Mouse (Mus musculus) ES-E14 (cell line): ENCODE data around the gene Dtnbp1. TPM values are rescaled to one million over a fixed set of nuclear protein-coding genes. Genes with fewer than 3 reads are reported as not detected.

Source experiments
- DNase-seq: peaks from one replicate; pipeline ENCODE4 v3.0.0-alpha.2; 2013; ENCODE audit warnings: low read depth, low spot score
- H3K27ac ChIP-seq: 2 replicates; pipeline ENCODE4 v1.5.1; 2012; ENCODE audit warnings: low read depth, mild to moderate bottlenecking, low read length, moderate library complexity, mixed read lengths; ENCODE audit not compliant: poor library complexity, insufficient read depth, severe bottlenecking
- H3K36me3 ChIP-seq: 2 replicates; pipeline ENCODE4 v1.6.1; 2012; ENCODE audit warnings: mild to moderate bottlenecking, low read length, moderate library complexity, mixed read lengths; ENCODE audit not compliant: control insufficient read depth, poor library complexity, insufficient read depth, severe bottlenecking
- H3K4me1 ChIP-seq, 2 experiments: fragments of 150-350 bp in 1 of 2; sonication (generic) in 1 of 2; 2 replicates each; pipeline ENCODE4 v1.6.1; 2012; ENCODE audit warnings: low read length in 2 of 2, mild to moderate bottlenecking in 1 of 2, mixed read lengths in 1 of 2; ENCODE audit not compliant: control insufficient read depth in 2 of 2, insufficient read depth in 2 of 2, poor library complexity in 1 of 2
- H3K4me3 ChIP-seq, 2 experiments: fragments of 150-350 bp in 1 of 2; sonication (generic) in 1 of 2; 2 replicates each; pipeline ENCODE4 v1.5.1; 2012; ENCODE audit warnings: low read length in 2 of 2, low read depth in 1 of 2, mild to moderate bottlenecking in 1 of 2, mixed read lengths in 1 of 2; ENCODE audit not compliant: insufficient read depth in 1 of 2, poor library complexity in 1 of 2, severe bottlenecking in 1 of 2
- H3K9ac ChIP-seq: 2 replicates; pipeline ENCODE4 v1.6.1; 2012; ENCODE audit warnings: low read depth, mild to moderate bottlenecking, low read length, mixed read lengths; ENCODE audit not compliant: poor library complexity, insufficient read depth, severe bottlenecking
- H3K9me3 ChIP-seq: fragments of 150-350 bp; sonication (generic); 2 replicates; pipeline ENCODE4 v1.6.1; 2012; ENCODE audit warnings: low read depth, mild to moderate bottlenecking, low read length; ENCODE audit not compliant: control insufficient read depth, insufficient read depth
- CHD2 ChIP-seq: IDR thresholded peaks from 2 replicates; pipeline ENCODE4 v1.6.1; 2014; ENCODE audit warnings: mild to moderate bottlenecking, low read depth, low read length, inconsistent platforms
- HCFC1 ChIP-seq: IDR thresholded peaks from 2 replicates; pipeline ENCODE4 v1.6.1; 2012; ENCODE audit warnings: low read length, inconsistent platforms, borderline replicate concordance; ENCODE audit not compliant: insufficient read depth
- MAFK ChIP-seq: IDR thresholded peaks from 2 replicates; pipeline ENCODE4 v1.6.1; 2014; ENCODE audit warnings: mild to moderate bottlenecking, low read depth, low read length, inconsistent platforms; ENCODE audit not compliant: insufficient read depth
- ZC3H11A ChIP-seq: IDR thresholded peaks from 2 replicates; pipeline ENCODE4 v1.6.1; 2012; ENCODE audit warnings: low read depth, mild to moderate bottlenecking, inconsistent platforms, low read length, borderline replicate concordance
- ZNF384 ChIP-seq: IDR thresholded peaks from 2 replicates; pipeline ENCODE4 v1.6.1; 2012; ENCODE audit warnings: low read depth, low read length, inconsistent platforms
- in situ Hi-C, 2 experiments: fragments of 600-800 bp; cut with MboI; formaldehyde crosslinking; loops; one replicate each; pipeline ENCODE4 v1.15.1; 2025; ENCODE audit warnings: low sequenced_read_pairs in 2 of 2, inconsistent platforms in 1 of 2; ENCODE audit not compliant: unreplicated experiment in 2 of 2
- total RNA-seq: library from RNA; depleted of rRNA; stranded (reverse); fragments of 300-350 nt; gene quantifications from 2 replicates; pipeline ENCODE4 v1.2.3, GENCODE M21; 2012

Gene Dtnbp1
- total RNA-seq, 1 experiment: 15.8 TPM

- DNase-seq: no peak
These were observed 2.7 kb downstream of the Dtnbp1 start for GRCm38 (mm10) chr13:44999211-44999610.

GRCm38 (mm10) chr13:44996339-44996738 is 5.6 kb downstream of the Dtnbp1 start:
- TF ChIP-seq HCFC1 (no peak), MAFK (no peak), ZC3H11A (no peak), ZNF384 (no peak)
- no peak overlapping the region for H3K4me3 ChIP-seq
- no peak overlapping the region for H3K27ac ChIP-seq
- peaks cover 0 to 2% of the 10 kb centered on the region in 2 experiments; a peak in 2 of 4 replicates for H3K4me1 ChIP-seq
- in situ Hi-C loops: loop anchor here in 1 of 2 experiments (25.0 kb wide), 1 partner anchor 1134 kb away; no protein-coding TSS in a partner anchor
- no peak overlapping the region for H3K9ac ChIP-seq
- no peak for DNase-seq
- no peaks in the 10 kb centered on the region for H3K9me3 ChIP-seq
- no peaks in the 10 kb centered on the region; the same call in 1 of the 2 replicates for H3K36me3 ChIP-seq

More at GRCm38 (mm10) chr13:44999211-44999610, 2.7 kb downstream of the Dtnbp1 start:
- Histone ChIP-seq H3K36me3 (no peaks in the 10 kb centered on the region; the same call in 1 of the 2 replicates), H3K4me1 (peaks cover 0 to 6% of the 10 kb centered on the region in 2 experiments; a peak in 2 of 4 replicates), H3K9ac (no peak overlapping the region), H3K27ac (no peak overlapping the region), H3K9me3 (no peaks in the 10 kb centered on the region), H3K4me3 (no peak overlapping the region)
- in situ Hi-C loops: loop anchor here in 1 of 2 experiments (25.0 kb wide), 1 partner anchor 1137 kb away; no protein-coding TSS in a partner anchor
- TF ChIP-seq ZC3H11A (no peak), CHD2 (no peak), ZNF384 (no peak), MAFK (no peak), HCFC1 (no peak)

GRCm38 (mm10) chr13:44992550-44993205 is 9.3 kb downstream of the Dtnbp1 start:
- DNase-seq: no peak
- no peaks in the 10 kb centered on the region for H3K9me3 ChIP-seq
- H3K9ac ChIP-seq: no peak overlapping the region
- TF ChIP-seq ZNF384: no peak
- TF ChIP-seq ZC3H11A: no peak
- no peak for TF ChIP-seq HCFC1
- no peak for TF ChIP-seq CHD2
- no peak for TF ChIP-seq MAFK
- in situ Hi-C loops: loop anchor here in 1 of 2 experiments (25.0 kb wide), 1 partner anchor 1130 kb away; no protein-coding TSS in a partner anchor
- no peak overlapping the region for H3K4me3 ChIP-seq
- H3K27ac ChIP-seq: no peak overlapping the region
- peaks cover 2% of the 10 kb centered on the region for H3K36me3 ChIP-seq
- H3K4me1 ChIP-seq: no peaks in the 10 kb centered on the region

- in situ Hi-C loops: loop anchor here in 1 of 2 experiments (25.0 kb wide), 1 partner anchor 1130 kb away; no protein-coding TSS in a partner anchor
These were observed 10.0 kb downstream of the Dtnbp1 start for GRCm38 (mm10) chr13:44991936-44992335.

More at GRCm38 (mm10) chr13:44991936-44992335, 10.0 kb downstream of the Dtnbp1 start:
- DNase-seq: no peak
- peaks cover 4% of the 10 kb centered on the region for H3K36me3 ChIP-seq
- H3K27ac ChIP-seq: no peak overlapping the region
- H3K9ac ChIP-seq: no peak overlapping the region
- H3K4me1 ChIP-seq: no peaks in the 10 kb centered on the region
- no peak overlapping the region for H3K4me3 ChIP-seq
- no peaks in the 10 kb centered on the region for H3K9me3 ChIP-seq
- TF ChIP-seq MAFK (no peak), ZC3H11A (no peak), ZNF384 (no peak), HCFC1 (no peak), CHD2 (no peak)
